Mouse (Mus musculus) ES-Bruce4 (cell line): ENCODE measurements around the gene Fxyd1.

Experiments used
- CTCF ChIP-seq: IDR thresholded peaks from one replicate; pipeline ENCODE4 v1.8.1; 2011; ENCODE audit warnings: low read depth, low read length
- EP300 ChIP-seq: IDR thresholded peaks from 2 replicates; pipeline ENCODE4 v1.6.1; 2011; ENCODE audit warnings: low read depth, low read length; ENCODE audit not compliant: insufficient read depth
- POLR2A ChIP-seq: IDR thresholded peaks from one replicate; pipeline ENCODE4 v1.8.1; 2011; ENCODE audit warnings: low read length; ENCODE audit not compliant: insufficient read depth

GRCm38 (mm10) chr7:31040281-31041022 is 16.5 kb downstream of the Fxyd1 start:
- TF ChIP-seq CTCF (no peak), EP300 (no peak), POLR2A (no peak)
